Mouse (Mus musculus) thymus, adult 2 months (tissue): ENCODE measurements around the gene Olfr402. TPM values are rescaled to one million over a fixed set of nuclear protein-coding genes. Genes with fewer than 3 reads are reported as not detected.

Experiments used
- DNase-seq: peaks from one replicate; pipeline ENCODE4 v3.0.0; 2021
- H3K27ac ChIP-seq: fragments of 200-500 bp; 2 replicates; pipeline ENCODE4 v1.5.1; 2012; ENCODE audit warnings: low read length, control low read depth; ENCODE audit not compliant: control insufficient read depth, insufficient read depth
- H3K27me3 ChIP-seq: fragments of 200-500 bp; 2 replicates; pipeline ENCODE4 v1.6.1; 2012; ENCODE audit warnings: mild to moderate bottlenecking, low read length, moderate library complexity, mixed read lengths; ENCODE audit not compliant: control insufficient read depth, insufficient read depth
- H3K36me3 ChIP-seq: fragments of 200-500 bp; 2 replicates; pipeline ENCODE4 v1.6.1; 2012; ENCODE audit warnings: mild to moderate bottlenecking, low read length, moderate library complexity; ENCODE audit not compliant: control insufficient read depth, insufficient read depth
- H3K4me1 ChIP-seq: fragments of 200-500 bp; replicated peaks from 2 replicates; pipeline ENCODE4 v1.6.1; 2012; ENCODE audit warnings: low read length; ENCODE audit not compliant: control insufficient read depth, insufficient read depth
- H3K4me3 ChIP-seq: fragments of 200-500 bp; 2 replicates; pipeline ENCODE4 v1.5.1; 2012; ENCODE audit warnings: mild to moderate bottlenecking, low read length, control low read depth, moderate library complexity; ENCODE audit not compliant: control insufficient read depth, insufficient read depth
- CTCF ChIP-seq: fragments of 200-500 bp; IDR thresholded peaks from 2 replicates; pipeline ENCODE4 v1.5.1; 2012; ENCODE audit warnings: mild to moderate bottlenecking, control low read depth, low read length, moderate library complexity, borderline replicate concordance; ENCODE audit not compliant: control insufficient read depth, poor library complexity, insufficient read depth; ENCODE audit errors: extremely low read depth
- POLR2A ChIP-seq: fragments of 200-500 bp; IDR thresholded peaks from 2 replicates; pipeline ENCODE4 v1.6.1; 2012; ENCODE audit warnings: mild to moderate bottlenecking, low read length, control low read depth, moderate library complexity; ENCODE audit not compliant: control insufficient read depth, poor library complexity, insufficient read depth; ENCODE audit errors: extremely low read depth
- WGBS: fragments of 180-500 bp; shearing (Covaris S2); methylation state at CpG from one replicate; pipeline ENCODE4 v1.1.7; 2018; 5-methylcytosine and 5-hydroxymethylcytosine counted together
- polyA plus RNA-seq: library from polyadenylated mRNA; depleted of rRNA; stranded (reverse); fragments of >200 nt; gene quantifications from 2 replicates; pipeline ENCODE4 v1.2.3, GENCODE M21; 2012; rRNA removed

Gene Olfr402
- polyA plus RNA-seq, 1 experiment, result not detected

DNA sequence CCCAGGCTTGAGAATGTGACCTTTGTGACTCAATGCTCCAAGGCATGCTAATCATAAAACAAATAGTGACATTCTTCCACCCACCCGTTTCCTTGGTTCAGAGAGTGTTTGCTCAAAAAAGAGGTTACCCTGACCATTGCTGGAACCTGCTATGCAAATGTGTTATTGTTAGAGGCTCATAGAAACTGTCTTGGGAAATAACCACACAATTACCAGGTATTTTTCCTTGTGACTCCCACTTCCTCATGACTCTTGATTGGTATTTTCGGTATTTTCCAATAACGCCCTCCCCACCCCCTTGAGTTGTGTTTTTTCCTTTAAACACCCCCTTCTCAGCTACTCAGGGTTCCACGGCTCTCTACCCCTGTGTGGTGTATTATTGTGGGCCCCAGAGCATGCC lies 30.4 kb downstream of the Olfr402 start:
- TF ChIP-seq POLR2A (no peak), CTCF (no peak)
- Histone ChIP-seq H3K4me1 (no peaks in the 10 kb centered on the region), H3K27me3 (no peaks in the 10 kb centered on the region), H3K27ac (no peak overlapping the region), H3K4me3 (no peak overlapping the region), H3K36me3 (no peaks in the 10 kb centered on the region)
- DNase-seq, result no peak
- WGBS, result 78% methylated on average over 4 of the region's 4 CpGs

GRCm38 (mm10) chr11:74185949-74186348 lies 32.6 kb downstream of the Olfr402 start, which contains the start of gene Olfr403:
TSS of gene Olfr403 (plus strand) at chr11:74186249.
- Histone ChIP-seq H3K4me1 (no peaks in the 10 kb centered on the region), H3K27me3 (no peaks in the 10 kb centered on the region), H3K4me3 (no peak within 1 kb of the TSS), H3K36me3 (no peaks in the 10 kb centered on the region), H3K27ac (no peak within 1 kb of the TSS)
- no peak for DNase-seq
- no peak for TF ChIP-seq POLR2A
- no peak for TF ChIP-seq CTCF

Other genes starting within 250 kb of the Olfr402 start
- gene Olfr395, start 244.2 kb upstream of the Olfr402 start, polyA plus RNA-seq, result not detected in 2 replicates
- gene Olfr23, start 216.9 kb upstream of the Olfr402 start, polyA plus RNA-seq, result not detected in 2 replicates
- not detected in 2 replicates for gene Olfr397, start 192.7 kb upstream of the Olfr402 start, polyA plus RNA-seq
- 0.03 and 0.15 TPM in 2 replicates for gene Olfr398, start 163.1 kb upstream of the Olfr402 start, polyA plus RNA-seq
- gene Olfr139, start 97.0 kb upstream of the Olfr402 start, polyA plus RNA-seq, result not detected in 2 replicates
- not detected in 2 replicates for gene Olfr399, start 96.9 kb upstream of the Olfr402 start, polyA plus RNA-seq
- gene Zfp616, start 83.6 kb upstream of the Olfr402 start, polyA plus RNA-seq, result not detected in 2 replicates
- not detected in 2 replicates for gene Olfr401, start 39.8 kb upstream of the Olfr402 start, polyA plus RNA-seq
- gene Olfr403, start 32.7 kb downstream of the Olfr402 start, polyA plus RNA-seq, result not detected in 2 replicates
- gene Olfr43, start 57.9 kb downstream of the Olfr402 start, polyA plus RNA-seq, result 0.05 and 0.15 TPM in 2 replicates
- gene Olfr406, start 106.3 kb downstream of the Olfr402 start, polyA plus RNA-seq, result not detected in 2 replicates
- not detected in 2 replicates for gene Olfr59, start 130.2 kb downstream of the Olfr402 start, polyA plus RNA-seq
- not detected in 2 replicates for gene Olfr410, start 184.5 kb downstream of the Olfr402 start, polyA plus RNA-seq
- not detected in 2 replicates for gene Olfr411, start 199.1 kb downstream of the Olfr402 start, polyA plus RNA-seq
- gene Olfr412, start 208.5 kb downstream of the Olfr402 start, polyA plus RNA-seq, result not detected in 2 replicates